Mouse (Mus musculus) right cerebral cortex, postnatal 36 days (tissue): Measurements from ENCODE around the gene Serpina3b.
A peak's percentile ranks its signal among the peaks of the same experiment; 100 is the strongest.

Source experiments
- DNase-seq, 2 experiments: peaks; one replicate each; pipeline ENCODE4 v3.0.0; 2022; ENCODE audit warnings: low spot score in 2 of 2, mixed read lengths in 1 of 2

The Serpina3b gene

GRCm38 (mm10) chr12:104175636-104176035, 47.8 kb downstream of the Serpina3b start:
- DNase-seq = no peak

DNA sequence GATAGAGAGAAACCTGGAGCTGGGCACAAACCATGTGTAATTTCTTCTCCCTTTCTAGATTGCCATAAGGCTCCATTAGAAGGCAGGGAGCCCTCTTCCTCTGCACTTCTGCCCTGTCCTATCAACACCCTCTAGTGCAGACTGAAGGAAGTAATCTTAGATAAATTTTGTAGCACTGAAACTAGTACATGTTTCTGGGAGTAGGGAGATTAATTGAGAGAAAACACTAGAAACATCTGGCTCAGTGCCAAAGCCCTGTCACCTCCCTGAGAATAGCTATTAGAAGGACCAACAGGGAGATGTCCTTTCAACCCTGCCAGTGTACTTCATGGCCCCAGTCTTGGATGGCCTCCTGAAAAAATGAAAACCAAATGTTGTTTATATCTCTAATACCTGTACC, 50.8 kb downstream of the Serpina3b start:
- DNase-seq = no peak

DNA sequence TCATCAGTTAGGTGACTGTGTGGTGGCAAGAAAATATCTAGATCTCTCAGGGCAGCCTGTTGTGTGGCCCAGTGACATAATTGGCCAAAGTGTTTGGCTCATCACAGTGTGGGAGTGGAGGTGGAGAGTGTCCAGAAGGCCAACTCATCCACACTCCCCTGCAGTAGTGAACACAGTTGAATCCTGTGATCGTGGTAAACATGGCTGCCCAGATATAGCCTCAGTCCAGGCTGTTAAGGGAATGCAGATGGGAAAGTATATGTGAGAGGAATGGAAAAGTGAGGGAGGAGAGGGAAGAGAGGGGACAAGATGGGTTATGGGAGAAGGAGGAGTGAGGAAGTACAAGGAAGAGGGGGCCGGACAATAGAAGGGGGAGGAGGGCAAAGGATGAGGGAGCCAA, 51.2 kb downstream of the Serpina3b start:
- no peak for DNase-seq

DNA sequence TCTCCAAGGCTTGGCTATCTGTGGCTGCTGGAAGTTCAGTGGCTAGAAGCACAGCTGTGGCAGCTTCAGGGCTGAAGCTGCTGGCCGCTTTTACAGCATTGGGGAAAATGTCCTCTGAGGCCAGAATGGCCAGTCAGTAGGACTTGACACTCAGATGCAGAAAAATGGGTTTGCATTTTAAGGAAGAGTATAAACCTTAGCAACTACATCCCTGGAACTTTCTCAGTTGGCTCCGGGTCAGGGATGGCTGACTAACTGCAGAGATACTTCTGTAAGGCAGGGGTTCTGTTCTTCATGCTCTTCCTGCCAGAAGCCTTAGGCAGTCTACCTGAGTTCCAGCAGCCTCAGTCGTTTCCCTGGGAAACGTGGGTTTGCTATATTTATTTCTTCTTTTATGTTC, 57.2 kb downstream of the Serpina3b start:
- DNase-seq = no peak

GRCm38 (mm10) chr12:104186041-104186581, 58.3 kb downstream of the Serpina3b start:
- peak in 1 of 2 experiments; percentile 7 for DNase-seq
